Comparison of ENCODE assay signal across 35 mouse cellular contexts in genomic region chr9:110907201-110907837, GRCm38 (mm10). TPM values are rescaled to one million over a fixed set of nuclear protein-coding genes. Genes with fewer than 3 reads are reported as not detected.
DNase-seq lines count a peak whose midpoint lies in the region; ATAC-seq and TF ChIP-seq lines count a peak whose summit lies in the region.
"Had no signal": no experiment of that assay in that cellular context is flagged by ENCODE, and none has a peak within 500 bp of the region (broad histone marks: within the 10 kb centered on the region; RNA-seq: fewer than 3 reads in every experiment).

No protein-coding gene starts in this region.

- ATAC-seq in inflammation-experienced regulatory T-cells, adult 6 months: peak; percentile 96
- ATAC-seq in hindbrain, embryonic 11.5 days (ENCODE audit: low FRiP score): no peak
- no peak for ATAC-seq in erythroid progenitor cell, adult 5-6 weeks (replicated peaks; ENCODE audit: low FRiP score, poor library complexity, severe bottlenecking)
- ATAC-seq: forebrain, embryonic 15.5 days; hindbrain, embryonic 16.5 days; intestine, embryonic 16.5 days had no signal

- peaks cover 13% of the 10 kb centered on the region; the same call in 1 of the 2 replicates for H3K4me1 ChIP-seq in spleen, adult 2 months (ENCODE audit: control insufficient read depth, insufficient read depth, insufficient read length)
- no peaks in the 10 kb centered on the region for H3K4me1 ChIP-seq in hindbrain, embryonic 11.5 days (replicated peaks; ENCODE audit: control insufficient read depth, insufficient read depth, low read length)
- H3K4me1 ChIP-seq: forebrain, embryonic 15.5 days; heart, embryonic 12.5 days; hindbrain, embryonic 10.5 days; midbrain, embryonic 10.5 days; neural tube, embryonic 13.5 days had no signal

- TF ChIP-seq CTCF in spleen, adult 2 months (IDR thresholded peaks at IDR 0.05; ENCODE audit: extremely low read depth, insufficient read depth, insufficient read length, insufficient replicate concordance): no peak

- DNase-seq in spleen, adult 2 months (ENCODE audit: low read depth in 1 of 2, low spot score in 2 of 2): peak in 1 of 2 experiments; percentile 68
- no peak for DNase-seq in spleen, adult 18-20 months
- peak; percentile 66 for DNase-seq in thymus, postnatal 14 days
- DNase-seq in hindbrain, embryonic 11.5 days (ENCODE audit: low spot score): no peak
- DNase-seq in right cerebral cortex, postnatal 14 days: no peak
- DNase-seq: adrenal gland, postnatal 14 days; cerebellum, adult 11 months; cerebellum, adult 9-10 months; cerebellum, postnatal 36 days; gastrocnemius, adult 2 months; heart, adult 2 months; heart, postnatal 10 days; kidney, adult 9 months; kidney, postnatal 10 days; layer of hippocampus, adult 9-11 months; liver; lung, adult 2 months; lung, postnatal 10 days had no signal

- no peak; the same call in 1 of the 2 replicates for TF ChIP-seq POLR2A in spleen, adult 2 months (IDR thresholded peaks at IDR 0.05; ENCODE audit: low read depth, low read length)

- H3K27ac ChIP-seq in spleen, adult 2 months (ENCODE audit: insufficient read depth, low read length): peak overlapping the region; percentile 93
- H3K27ac ChIP-seq in hindbrain, embryonic 11.5 days (ENCODE audit: low read depth, low read length): no peak overlapping the region
- H3K27ac ChIP-seq: forebrain, embryonic 15.5 days; gastrocnemius, adult 2 months; heart, adult 2 months; hindbrain, embryonic 10.5 days; liver, embryonic 14.5 days; midbrain, embryonic 10.5 days; neural tube, embryonic 13.5 days had no signal

- no peaks in the 10 kb centered on the region for H3K9me3 ChIP-seq in hindbrain, embryonic 11.5 days (ENCODE audit: control insufficient read depth, low read length)
- H3K9me3 ChIP-seq: forebrain, embryonic 15.5 days had no signal

- H3K36me3 ChIP-seq in spleen, adult 2 months (ENCODE audit: control insufficient read depth, insufficient read depth, low read length): no peaks in the 10 kb centered on the region
- H3K36me3 ChIP-seq in hindbrain, embryonic 11.5 days (ENCODE audit: control insufficient read depth, insufficient read depth, low read length): no peaks in the 10 kb centered on the region
- H3K36me3 ChIP-seq: forebrain, embryonic 15.5 days; heart, embryonic 12.5 days; hindbrain, embryonic 10.5 days; midbrain, embryonic 10.5 days; neural tube, embryonic 13.5 days had no signal

- no peak overlapping the region for H3K9ac ChIP-seq in hindbrain, embryonic 11.5 days (ENCODE audit: low read depth, low read length)
- H3K9ac ChIP-seq: forebrain, embryonic 15.5 days; heart, embryonic 12.5 days; liver, embryonic 14.5 days; neural tube, embryonic 13.5 days had no signal

- no peak overlapping the region for H3K4me2 ChIP-seq in hindbrain, embryonic 11.5 days (replicated peaks; ENCODE audit: low read depth, low read length)
- H3K4me2 ChIP-seq: forebrain, embryonic 15.5 days; heart, embryonic 12.5 days; neural tube, embryonic 13.5 days had no signal

- 75% methylated on average over 11 of the region's 11 CpGs for WGBS in spleen, adult 2 months
- 95% methylated on average over 11 of the region's 11 CpGs for WGBS in hindbrain, embryonic 11.5 days

- H3K27me3 ChIP-seq in spleen, adult 2 months (ENCODE audit: control insufficient read depth, insufficient read depth, low read length): no peaks in the 10 kb centered on the region
- no peaks in the 10 kb centered on the region for H3K27me3 ChIP-seq in hindbrain, embryonic 11.5 days (ENCODE audit: control insufficient read depth, insufficient read depth, low read length)
- H3K27me3 ChIP-seq: CH12.LX; forebrain, embryonic 15.5 days; heart, embryonic 12.5 days; neural tube, embryonic 13.5 days had no signal

- H3K4me3 ChIP-seq in spleen, adult 2 months (ENCODE audit: extremely low read depth, insufficient read depth, insufficient read length): no peak overlapping the region
- H3K4me3 ChIP-seq in hindbrain, embryonic 11.5 days (ENCODE audit: low read depth, low read length): no peak overlapping the region
- H3K4me3 ChIP-seq: forebrain, embryonic 15.5 days; gastrocnemius, adult 2 months; heart, adult 2 months; heart, embryonic 12.5 days; hindbrain, embryonic 10.5 days; midbrain, embryonic 10.5 days; myocyte; neural tube, embryonic 13.5 days had no signal

RNA-seq across cellular contexts. Expression of gene Fam240a, which starts 9.3 kb away (rescaled TPM):
- 0.25 and 0.35 TPM in 2 replicates for polyA plus RNA-seq in spleen, adult 2 months (2012; rRNA removed)
- not detected for polyA plus RNA-seq in inflammation-experienced regulatory T-cells, adult 6 months (2017; shearing (Covaris generic))
- polyA plus RNA-seq in hindbrain, embryonic 11.5 days (2014; fragmentation: Nextera tagmentation; extraction: Ambion mirVana): not detected in 2 replicates
- not detected in 2 replicates for total RNA-seq in erythroid progenitor cell, adult 5-6 weeks (2015; ENCODE audit: low replicate concordance)
- total RNA-seq in erythroid progenitor cell, adult 5-6 weeks (2017; ENCODE audit: low replicate concordance): not detected in 2 replicates
- total RNA-seq: adrenal gland, postnatal 14 days; CH12.LX; heart, adult 2 months; heart, postnatal 10 days; left cerebral cortex, postnatal 14 days; midbrain, postnatal 0 days had no signal
- polyA plus RNA-seq: embryonic facial prominence, embryonic 11.5 days; forebrain, embryonic 15.5 days; heart, adult 2 months; heart, embryonic 12.5 days; hindbrain, embryonic 10.5 days; hindbrain, embryonic 16.5 days; intestine, embryonic 16.5 days; limb, embryonic 11.5 days; liver, embryonic 14.5 days; lung, adult 2 months; midbrain, embryonic 10.5 days; midbrain, postnatal 0 days; myocyte; neural tube, embryonic 13.5 days had no signal

RNA-seq across cellular contexts. Expression of gene Tmie, which starts 27.4 kb away (rescaled TPM):
- 2.9 and 3.0 TPM in 2 replicates for polyA plus RNA-seq in spleen, adult 2 months (2012; rRNA removed)
- polyA plus RNA-seq in inflammation-experienced regulatory T-cells, adult 6 months (2017; shearing (Covaris generic)): 1 to 10 TPM in 2 of 3 experiments, under 1 TPM in 1; 0.73 to 4.1 (median 2.9) TPM
- polyA plus RNA-seq in hindbrain, embryonic 11.5 days (2014; fragmentation: Nextera tagmentation; extraction: Ambion mirVana): 0.18 and 0.34 TPM in 2 replicates
- total RNA-seq in erythroid progenitor cell, adult 5-6 weeks (2015; ENCODE audit: low replicate concordance): not detected in 2 replicates
- not detected in 2 replicates for total RNA-seq in erythroid progenitor cell, adult 5-6 weeks (2017; ENCODE audit: low replicate concordance)
- total RNA-seq: CH12.LX had no signal

RNA-seq across cellular contexts. Expression of gene Als2cl, which starts 27.6 kb away (rescaled TPM):
- polyA plus RNA-seq in spleen, adult 2 months (2012; rRNA removed): 58.9 and 64.3 TPM in 2 replicates
- polyA plus RNA-seq in inflammation-experienced regulatory T-cells, adult 6 months (2017; shearing (Covaris generic)): 10 to 100 TPM in 2 of 3 experiments, 1 to 10 TPM in 1; 2.5 to 16.8 (median 15.8) TPM
- polyA plus RNA-seq in hindbrain, embryonic 11.5 days (2014; fragmentation: Nextera tagmentation; extraction: Ambion mirVana): 1.0 and 1.1 TPM in 2 replicates
- total RNA-seq in erythroid progenitor cell, adult 5-6 weeks (2015; ENCODE audit: low replicate concordance): 0.36 TPM in 1 of 2 replicates, not detected in the other
- total RNA-seq in erythroid progenitor cell, adult 5-6 weeks (2017; ENCODE audit: low replicate concordance): 0.26 TPM in 1 of 2 replicates, not detected in the other

RNA-seq across cellular contexts. Expression of gene Tdgf1, which starts 38.6 kb away (rescaled TPM):
- polyA plus RNA-seq in spleen, adult 2 months (2012; rRNA removed): 0.08 and 0.14 TPM in 2 replicates
- 1 to 10 TPM in 2 of 3 experiments, under 1 TPM in 1; 0.73 to 2.6 (median 2.5) TPM for polyA plus RNA-seq in inflammation-experienced regulatory T-cells, adult 6 months (2017; shearing (Covaris generic))
- not detected in 2 replicates for polyA plus RNA-seq in hindbrain, embryonic 11.5 days (2014; fragmentation: Nextera tagmentation; extraction: Ambion mirVana)
- not detected in 2 replicates for total RNA-seq in erythroid progenitor cell, adult 5-6 weeks (2015; ENCODE audit: low replicate concordance)
- not detected in 2 replicates for total RNA-seq in erythroid progenitor cell, adult 5-6 weeks (2017; ENCODE audit: low replicate concordance)
- total RNA-seq: adrenal gland, postnatal 14 days; CH12.LX; gastrocnemius, adult 2 months; gastrocnemius, postnatal 4 days; heart, adult 2 months; heart, postnatal 10 days; midbrain, postnatal 0 days had no signal
- polyA plus RNA-seq: embryonic facial prominence, embryonic 11.5 days; forebrain, embryonic 15.5 days; heart, adult 2 months; heart, embryonic 12.5 days; hindbrain, embryonic 10.5 days; intestine, embryonic 16.5 days; limb, embryonic 11.5 days; liver, embryonic 14.5 days; midbrain, postnatal 0 days; myocyte had no signal

RNA-seq across cellular contexts. Expression of gene Lrrc2, which starts 44.0 kb away (rescaled TPM):
- 0.02 TPM in 1 of 2 replicates, not detected in the other for polyA plus RNA-seq in spleen, adult 2 months (2012; rRNA removed)
- under 1 TPM in 2 of 3 experiments, not detected in 1; 0.20 to 0.42 TPM for polyA plus RNA-seq in inflammation-experienced regulatory T-cells, adult 6 months (2017; shearing (Covaris generic))
- polyA plus RNA-seq in hindbrain, embryonic 11.5 days (2014; fragmentation: Nextera tagmentation; extraction: Ambion mirVana): 0.06 and 0.21 TPM in 2 replicates
- 0.72 TPM in 1 of 2 replicates, not detected in the other for total RNA-seq in erythroid progenitor cell, adult 5-6 weeks (2015; ENCODE audit: low replicate concordance)
- total RNA-seq in erythroid progenitor cell, adult 5-6 weeks (2017; ENCODE audit: low replicate concordance): not detected in 2 replicates
